Mouse (Mus musculus) ZHBTc4 (cell line): ENCODE results near the gene Smyd1.
A peak's percentile ranks its signal among the peaks of the same experiment; 100 is the strongest.
"Not testable (repeated sequence)": the region's sequence is repeated elsewhere in the genome, so short reads cannot be mapped to it uniquely, and the experiment has no call there.

Experiments used
- DNase-seq: peaks from one replicate; pipeline ENCODE4 v3.0.0-alpha.2; 2011; ENCODE audit warnings: low read depth, low spot score

Gene Smyd1

GRCm38 (mm10) chr6:71324816-71325215, 2.8 kb upstream of the Smyd1 start:
- no peak for DNase-seq

- peak; percentile 24 for DNase-seq
These were observed 473 bp upstream of the Smyd1 start, which contains the start of gene Cd8b1 for GRCm38 (mm10) chr6:71322491-71322921. Gene Cd8b1, plus strand, starts transcription at chr6:71322788.

- DNase-seq: no peak
These were observed 14.5 kb downstream of the Smyd1 start for GRCm38 (mm10) chr6:71307486-71307885.

GRCm38 (mm10) chr6:71302097-71302731, 19.8 kb downstream of the Smyd1 start:
- DNase-seq: peak; percentile 40

- peak; percentile 76 for DNase-seq
These were observed 23.3 kb downstream of the Smyd1 start for GRCm38 (mm10) chr6:71298751-71299150.

- DNase-seq: no peak
These were observed 24.0 kb downstream of the Smyd1 start for GRCm38 (mm10) chr6:71298051-71298450.

- peak; percentile 62 for DNase-seq
These were observed 26.7 kb downstream of the Smyd1 start for GRCm38 (mm10) chr6:71295303-71295702.

- peak; percentile 97 for DNase-seq
These were observed 28.5 kb downstream of the Smyd1 start for GRCm38 (mm10) chr6:71293509-71293908.

- DNase-seq: no peak
These were observed 42.6 kb downstream of the Smyd1 start for GRCm38 (mm10) chr6:71279418-71279817.

GRCm38 (mm10) chr6:71274621-71275020, 47.4 kb downstream of the Smyd1 start:
- no peak for DNase-seq

GRCm38 (mm10) chr6:71273715-71274114, 48.3 kb downstream of the Smyd1 start:
- DNase-seq: no peak

- peak; percentile 58 for DNase-seq
These were observed 49.7 kb downstream of the Smyd1 start for GRCm38 (mm10) chr6:71272316-71272741.

GRCm38 (mm10) chr6:71271389-71272315, 50.4 kb downstream of the Smyd1 start, which contains the start of gene Krcc1:
Gene Krcc1, plus strand, starts transcription at chr6:71271677.
- DNase-seq: peak; percentile 98

- DNase-seq: no peak
These were observed 51.0 kb downstream of the Smyd1 start for GRCm38 (mm10) chr6:71271057-71271388.

GRCm38 (mm10) chr6:71270301-71271056, 51.6 kb downstream of the Smyd1 start:
- DNase-seq: peak; percentile 86

- not testable (repeated sequence) for DNase-seq
These were observed 52.4 kb downstream of the Smyd1 start for GRCm38 (mm10) chr6:71269686-71270050.

GRCm38 (mm10) chr6:71268929-71269685, 52.9 kb downstream of the Smyd1 start:
- DNase-seq: peak; percentile 75

GRCm38 (mm10) chr6:71267603-71268002, 54.4 kb downstream of the Smyd1 start:
- peak; percentile 77 for DNase-seq

- DNase-seq: no peak
These were observed 59.7 kb downstream of the Smyd1 start for GRCm38 (mm10) chr6:71262142-71262833.

- no peak for DNase-seq
These were observed 61.0 kb downstream of the Smyd1 start for GRCm38 (mm10) chr6:71261060-71261459.
